Mouse (Mus musculus) intestine, embryonic 15.5 days (tissue): ENCODE measurements around the gene Cd320. TPM values are rescaled to one million over a fixed set of nuclear protein-coding genes. Genes with fewer than 3 reads are reported as not detected.
"Not testable (repeated sequence)": the region's sequence is repeated elsewhere in the genome, so short reads cannot be mapped to it uniquely, and the experiment has no call there.

Source experiments
- ATAC-seq: fragments of 200-750 bp; cut with Nextera tagmentation; 2 replicates; pipeline ENCODE4 v1.8.0; 2017; ENCODE audit warnings: moderate TSS enrichment, moderate library complexity
- H3K27ac ChIP-seq: fragments of 300-500 bp; sonication (generic); 2 replicates; pipeline ENCODE4 v1.5.1; 2015; ENCODE audit warnings: mild to moderate bottlenecking, inconsistent platforms
- H3K27me3 ChIP-seq: fragments of 300-500 bp; sonication (generic); replicated peaks from 2 replicates; pipeline ENCODE4 v1.6.1; 2015; ENCODE audit warnings: inconsistent platforms
- H3K36me3 ChIP-seq: fragments of 300-500 bp; sonication (generic); 2 replicates; pipeline ENCODE4 v1.6.1; 2015; ENCODE audit warnings: inconsistent platforms
- H3K4me1 ChIP-seq: fragments of 300-500 bp; sonication (generic); replicated peaks from 2 replicates; pipeline ENCODE4 v1.6.1; 2015; ENCODE audit warnings: inconsistent platforms
- H3K4me2 ChIP-seq: fragments of 300-500 bp; sonication (generic); replicated peaks from 2 replicates; pipeline ENCODE4 v1.6.1; 2015; ENCODE audit warnings: mild to moderate bottlenecking, inconsistent platforms
- H3K4me3 ChIP-seq: fragments of 300-500 bp; sonication (generic); replicated peaks from 2 replicates; pipeline ENCODE4 v1.5.1; 2015; ENCODE audit warnings: inconsistent platforms
- H3K9ac ChIP-seq: fragments of 300-500 bp; sonication (generic); 2 replicates; pipeline ENCODE4 v1.6.1; 2015; ENCODE audit warnings: inconsistent platforms
- H3K9me3 ChIP-seq: fragments of 300-500 bp; sonication (generic); 2 replicates; pipeline ENCODE4 v1.6.1; 2016; ENCODE audit warnings: inconsistent platforms
- WGBS: fragments of 180-500 bp; shearing (Covaris S2); methylation state at CpG from one replicate; pipeline ENCODE4 v1.1.7; 2015; 5-methylcytosine and 5-hydroxymethylcytosine counted together
- polyA plus RNA-seq: library from polyadenylated mRNA; unstranded; fragments of >200 nt; fragmentation: Nextera tagmentation; extraction: Ambion mirVana; gene quantifications from 2 replicates; pipeline ENCODE4 v1.2.1, GENCODE M21; 2015

Cd320 gene
- polyA plus RNA-seq, 1 experiment from 2014 or later: 53.3 TPM

GRCm38 (mm10) chr17:33829561-33829960 lies 13.3 kb upstream of the Cd320 start:
- no peak for ATAC-seq
- Histone ChIP-seq H3K4me1 (peaks cover 8% of the 10 kb centered on the region; the same call in 1 of the 2 replicates), H3K9me3 (no peaks in the 10 kb centered on the region), H3K4me2 (no peak overlapping the region), H3K36me3 (peaks cover 24% of the 10 kb centered on the region), H3K9ac (no peak overlapping the region), H3K27me3 (no peaks in the 10 kb centered on the region), H3K4me3 (no peak overlapping the region), H3K27ac (no peak overlapping the region)
- WGBS: 91% methylated on average over 10 of the region's 10 CpGs

DNA sequence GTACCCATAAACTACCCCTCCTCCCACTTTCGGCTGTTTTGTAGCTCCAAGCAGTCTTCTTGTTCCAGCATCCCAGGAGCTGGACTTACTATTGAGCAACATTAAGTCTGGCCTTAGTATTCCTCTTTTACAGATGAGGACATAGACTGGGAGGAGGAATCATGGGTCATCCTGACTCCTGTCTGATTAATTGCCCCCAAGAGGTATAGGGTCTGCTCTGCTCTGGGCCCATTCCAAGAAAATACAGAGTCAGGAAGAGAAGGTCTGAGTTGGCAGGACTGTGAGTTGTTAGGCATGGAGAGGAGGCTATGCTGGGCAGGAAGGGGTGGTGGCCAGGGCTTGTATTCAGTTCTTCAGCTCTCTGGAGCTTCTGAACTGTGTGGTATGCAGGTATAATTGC lies 1.3 kb downstream of the Cd320 start:
- no peaks in the 10 kb centered on the region for H3K9me3 ChIP-seq
- no peak overlapping the region for H3K27ac ChIP-seq
- 64% methylated on average over 1 of the region's 1 CpGs for WGBS
- no peak overlapping the region for H3K9ac ChIP-seq
- 0 out of 2 replicates have a peak overlapping the region, but pooled peaks have one; percentile 89 for H3K4me2 ChIP-seq
- no peaks in the 10 kb centered on the region for H3K27me3 ChIP-seq
- H3K36me3 ChIP-seq: 0 out of 2 replicates have a peak, but pooled peaks cover 3% of the 10 kb centered on the region
- H3K4me3 ChIP-seq: no peak overlapping the region
- no peak for ATAC-seq
- peaks cover 5% of the 10 kb centered on the region; the same call in 1 of the 2 replicates for H3K4me1 ChIP-seq

DNA sequence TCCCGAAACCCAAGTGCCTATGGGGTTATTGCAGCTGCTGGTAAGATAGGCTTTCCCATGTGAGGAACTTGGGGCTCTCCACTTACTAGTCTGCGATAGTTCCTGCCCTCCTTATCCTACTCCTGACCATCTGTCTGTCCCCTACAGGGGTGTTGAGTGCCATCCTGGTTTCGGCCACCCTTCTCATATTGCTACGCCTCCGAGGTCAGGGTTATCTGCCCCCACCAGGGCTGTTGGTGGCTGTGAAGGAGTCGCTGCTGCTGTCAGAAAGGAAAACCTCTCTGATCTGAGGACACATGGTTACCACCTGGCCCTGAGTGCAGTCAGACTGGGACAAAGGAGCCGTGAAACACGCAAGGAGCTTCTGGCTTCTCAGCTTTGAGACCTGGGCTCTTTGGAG lies 5.2 kb downstream of the Cd320 start:
- Histone ChIP-seq H3K9me3 (no peaks in the 10 kb centered on the region), H3K4me2 (no peak overlapping the region), H3K4me3 (no peak overlapping the region), H3K27ac (no peak overlapping the region), H3K27me3 (no peaks in the 10 kb centered on the region), H3K4me1 (peaks cover 5% of the 10 kb centered on the region; the same call in 1 of the 2 replicates), H3K9ac (no peak overlapping the region), H3K36me3 (0 out of 2 replicates have a peak, but pooled peaks cover 3% of the 10 kb centered on the region)
- ATAC-seq: no peak
- 88% methylated on average over 8 of the region's 8 CpGs for WGBS

DNA sequence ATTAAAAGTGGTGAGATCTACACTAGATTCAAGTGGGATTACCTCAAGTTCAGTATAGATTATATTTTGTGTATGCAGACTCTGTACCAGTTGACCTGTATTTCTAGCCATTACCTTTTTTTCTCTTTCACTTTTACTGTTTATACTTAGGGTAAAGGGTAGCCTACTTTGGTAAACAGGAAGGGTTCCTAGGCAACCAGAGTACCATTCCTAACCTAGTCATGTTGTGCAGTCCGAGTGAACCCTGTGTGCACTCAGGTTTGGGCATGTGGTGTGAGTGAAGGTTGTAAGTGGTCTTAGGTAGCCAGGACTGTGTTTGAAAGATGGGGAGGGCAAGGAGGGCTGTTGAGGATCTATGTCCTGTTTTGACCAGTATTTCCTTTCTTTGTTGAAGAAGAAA lies 8.4 kb downstream of the Cd320 start:
- 25% methylated on average over 1 of the region's 1 CpGs for WGBS
- no peak for ATAC-seq

DNA sequence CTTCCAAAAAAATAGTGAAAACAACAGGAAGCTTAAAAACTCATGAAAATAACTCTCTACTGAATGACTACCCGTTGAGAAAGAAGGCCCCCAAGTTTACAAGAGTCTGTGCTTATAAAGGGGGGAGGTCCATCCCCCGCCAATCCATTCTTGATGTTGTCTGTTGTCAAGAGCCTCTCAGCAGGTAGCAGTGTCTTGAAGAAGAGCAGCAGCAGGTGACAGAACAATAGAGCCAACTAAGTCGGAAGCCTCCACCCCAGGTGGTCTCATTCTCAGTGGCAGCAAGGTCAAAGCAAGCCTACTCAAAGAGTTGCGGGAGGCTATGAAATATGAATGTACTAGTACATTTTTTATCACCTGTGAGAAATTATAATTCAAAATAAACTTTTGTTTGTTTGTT lies 14.9 kb downstream of the Cd320 start:
- Histone ChIP-seq H3K27me3 (no peaks in the 10 kb centered on the region), H3K36me3 (no peaks in the 10 kb centered on the region), H3K4me1 (no peaks in the 10 kb centered on the region), H3K27ac (no peak overlapping the region), H3K9me3 (no peaks in the 10 kb centered on the region; the same call in 1 of the 2 replicates), H3K4me2 (no peak overlapping the region), H3K4me3 (no peak overlapping the region), H3K9ac (no peak overlapping the region)
- WGBS: 85% methylated on average over 4 of the region's 4 CpGs
- ATAC-seq: no peak

More for the DNA sequence above, 8.4 kb downstream of the Cd320 start:
- Histone ChIP-seq H3K9ac (no peak overlapping the region), H3K4me1 (no peaks in the 10 kb centered on the region), H3K27me3 (no peaks in the 10 kb centered on the region), H3K27ac (no peak overlapping the region), H3K4me3 (no peak overlapping the region), H3K9me3 (no peaks in the 10 kb centered on the region), H3K4me2 (no peak overlapping the region), H3K36me3 (0 out of 2 replicates have a peak, but pooled peaks cover 3% of the 10 kb centered on the region)

DNA sequence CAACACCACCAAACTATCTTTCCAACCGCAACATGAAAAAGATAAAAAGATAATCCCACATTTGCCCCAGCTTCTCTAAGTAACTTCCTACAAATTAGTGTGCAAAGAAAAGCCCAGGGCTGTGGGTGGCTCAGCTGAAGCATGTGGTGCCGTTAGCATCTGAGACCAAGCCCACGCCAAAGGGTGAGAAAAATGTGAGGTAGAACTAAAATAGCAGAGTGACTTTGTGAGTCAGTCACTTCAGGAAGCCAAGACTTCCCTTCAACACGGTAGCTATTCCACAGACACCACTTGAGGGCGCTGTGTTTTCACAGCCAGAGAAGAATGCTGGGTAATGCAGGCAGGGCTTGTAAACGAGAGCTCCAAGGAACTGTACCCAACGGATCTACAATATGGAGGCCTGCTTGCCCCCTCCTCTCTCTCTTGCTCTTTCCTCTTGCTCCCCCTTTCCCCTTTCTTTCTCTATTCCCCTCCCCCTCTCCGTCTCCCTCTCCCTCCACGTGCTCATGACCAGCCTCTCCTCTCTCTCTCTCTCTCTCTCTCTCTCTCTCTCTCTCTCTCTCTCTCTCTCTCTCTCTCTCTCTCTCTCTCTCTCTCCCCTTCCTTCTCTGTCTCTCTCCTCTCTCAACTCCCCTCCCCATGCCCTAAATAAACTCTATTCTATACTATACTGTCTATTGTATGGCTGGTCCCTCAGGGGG lies 22.6 kb downstream of the Cd320 start:
- H3K27ac ChIP-seq: no peak overlapping the region
- H3K9me3 ChIP-seq: no peaks in the 10 kb centered on the region
- H3K4me1 ChIP-seq: no peaks in the 10 kb centered on the region
- H3K36me3 ChIP-seq: no peaks in the 10 kb centered on the region
- no peak overlapping the region for H3K9ac ChIP-seq
- 45% methylated on average over 9 of the region's 9 CpGs for WGBS
- no peak for ATAC-seq
- H3K4me2 ChIP-seq: no peak overlapping the region
- H3K4me3 ChIP-seq: no peak overlapping the region
- H3K27me3 ChIP-seq: no peaks in the 10 kb centered on the region

GRCm38 (mm10) chr17:33873537-33873936 lies 30.6 kb downstream of the Cd320 start, which contains the start of gene Gm7029:
Gene Gm7029, plus strand, starts transcription at chr17:33873837.
- not testable (repeated sequence) for H3K4me3 ChIP-seq, H3K4me1 ChIP-seq, H3K36me3 ChIP-seq, H3K27ac ChIP-seq, H3K9ac ChIP-seq, H3K27me3 ChIP-seq, ATAC-seq, H3K9me3 ChIP-seq, H3K4me2 ChIP-seq
- WGBS: 87% methylated on average over 3 of the region's 12 CpGs

DNA sequence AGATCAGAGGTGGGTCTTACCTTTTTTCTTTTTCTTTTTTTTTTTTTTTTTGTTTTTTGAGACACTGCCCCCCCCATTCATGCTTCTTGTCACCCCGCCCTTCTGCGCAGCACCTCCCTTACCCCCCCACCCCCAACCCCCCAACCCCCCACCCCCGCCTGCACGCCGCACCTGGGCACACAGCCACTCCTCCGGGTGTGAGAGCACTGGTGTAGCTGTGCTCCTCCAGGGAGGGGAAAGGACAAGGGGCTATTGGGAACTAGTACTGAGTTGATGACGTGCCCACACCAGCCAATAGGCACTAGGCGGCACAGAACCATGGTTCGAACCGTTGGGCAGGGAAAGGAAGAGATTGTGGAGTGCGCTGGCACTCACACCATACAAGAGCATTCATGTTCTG lies 31.5 kb downstream of the Cd320 start:
- no peaks in the 10 kb centered on the region for H3K27me3 ChIP-seq
- no peak overlapping the region for H3K9ac ChIP-seq
- no peaks in the 10 kb centered on the region for H3K9me3 ChIP-seq
- no peak overlapping the region for H3K27ac ChIP-seq
- H3K4me2 ChIP-seq: no peak overlapping the region
- 0 out of 2 replicates have a peak, but pooled peaks cover 3% of the 10 kb centered on the region for H3K36me3 ChIP-seq
- 84% methylated on average over 11 of the region's 11 CpGs for WGBS
- H3K4me1 ChIP-seq: no peaks in the 10 kb centered on the region
- no peak for ATAC-seq
- no peak overlapping the region for H3K4me3 ChIP-seq

DNA sequence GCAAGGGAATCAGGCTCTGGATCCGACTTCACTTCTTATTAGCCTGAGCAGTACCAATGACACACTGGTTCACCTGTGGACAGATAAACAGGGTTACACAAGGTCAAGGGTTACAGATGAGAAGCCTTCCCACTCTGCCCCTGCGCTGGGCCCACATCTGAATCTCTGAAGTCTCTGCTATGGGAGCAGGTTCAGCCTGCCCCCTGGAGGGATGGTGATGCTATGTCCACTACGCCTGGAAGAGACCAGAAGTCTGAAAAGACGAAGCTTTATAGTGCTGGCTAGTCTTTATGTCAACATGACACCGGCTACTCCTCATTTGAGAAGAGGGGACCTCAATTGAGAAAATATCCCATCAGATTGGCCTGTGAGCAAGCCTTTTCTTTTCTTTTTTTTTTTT lies 32.9 kb downstream of the Cd320 start:
- H3K9ac ChIP-seq, H3K36me3 ChIP-seq, H3K4me3 ChIP-seq, ATAC-seq, H3K4me2 ChIP-seq, H3K9me3 ChIP-seq, H3K4me1 ChIP-seq, H3K27me3 ChIP-seq, H3K27ac ChIP-seq: not testable (repeated sequence)
- WGBS: 78% methylated on average over 5 of the region's 5 CpGs

DNA sequence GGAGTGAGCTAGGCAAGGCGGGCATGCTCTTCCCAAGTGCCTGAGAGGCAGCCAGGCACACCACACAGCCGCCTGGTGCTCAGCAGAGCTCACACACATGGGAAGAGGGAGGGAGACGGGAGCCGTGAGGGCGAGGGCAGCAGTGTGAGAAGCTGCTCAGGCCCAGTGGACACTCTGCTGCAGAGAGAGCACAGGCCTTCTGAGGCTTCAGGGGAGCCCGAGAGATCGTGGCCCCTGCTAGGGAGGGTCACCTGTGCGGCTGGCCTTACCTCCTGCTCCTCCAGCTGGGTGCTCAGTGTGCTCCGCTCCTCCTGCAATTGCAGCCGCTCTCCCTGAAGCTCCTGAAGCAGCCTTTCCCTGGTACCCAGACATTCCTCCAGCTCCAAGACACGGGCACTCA lies 41.4 kb downstream of the Cd320 start:
- not testable (repeated sequence) for ATAC-seq, H3K27ac ChIP-seq, H3K9me3 ChIP-seq, H3K4me1 ChIP-seq, H3K27me3 ChIP-seq, H3K9ac ChIP-seq, H3K4me3 ChIP-seq, H3K4me2 ChIP-seq
- WGBS: 95% methylated on average over 10 of the region's 11 CpGs
- peaks cover 18% of the 10 kb centered on the region for H3K36me3 ChIP-seq

GRCm38 (mm10) chr17:33887802-33888201 lies 44.9 kb downstream of the Cd320 start:
- H3K4me2 ChIP-seq: not testable (repeated sequence)

GRCm38 (mm10) chr17:33888230-33888629 lies 45.3 kb downstream of the Cd320 start:
- peak overlapping the region; percentile 64; the same call in 1 of the 2 replicates for H3K4me2 ChIP-seq

More at GRCm38 (mm10) chr17:33887802-33888201, 44.9 kb downstream of the Cd320 start:
- not testable (repeated sequence) for H3K36me3 ChIP-seq, H3K4me1 ChIP-seq, H3K9ac ChIP-seq, H3K27me3 ChIP-seq, H3K4me3 ChIP-seq, H3K9me3 ChIP-seq, H3K27ac ChIP-seq, ATAC-seq
- 30% methylated on average over 2 of the region's 2 CpGs for WGBS

GRCm38 (mm10) chr17:33889941-33890532 lies 47.1 kb downstream of the Cd320 start:
- H3K27ac ChIP-seq: peak overlapping the region; percentile 36; the same call in 1 of the 2 replicates
- H3K27me3 ChIP-seq, H3K9me3 ChIP-seq, H3K36me3 ChIP-seq, H3K4me1 ChIP-seq: not testable (repeated sequence)
- WGBS: under 1% methylated on average over 36 of the region's 44 CpGs
- H3K9ac ChIP-seq: peak overlapping the region; percentile 56
- ATAC-seq: peak; percentile 40
- peak overlapping the region; percentile 64 for H3K4me2 ChIP-seq
- peak overlapping the region; percentile 67 for H3K4me3 ChIP-seq

More at GRCm38 (mm10) chr17:33888230-33888629, 45.3 kb downstream of the Cd320 start:
- not testable (repeated sequence) for H3K9me3 ChIP-seq, H3K36me3 ChIP-seq, H3K9ac ChIP-seq, H3K4me3 ChIP-seq, H3K4me1 ChIP-seq, H3K27me3 ChIP-seq, ATAC-seq, H3K27ac ChIP-seq
